Mouse (Mus musculus) ZHBTc4 (cell line): Measurements from ENCODE around the gene Ibtk.

Source experiments
- DNase-seq: peaks from one replicate; pipeline ENCODE4 v3.0.0-alpha.2; 2011; ENCODE audit warnings: low read depth, low spot score

Gene Ibtk

DNA sequence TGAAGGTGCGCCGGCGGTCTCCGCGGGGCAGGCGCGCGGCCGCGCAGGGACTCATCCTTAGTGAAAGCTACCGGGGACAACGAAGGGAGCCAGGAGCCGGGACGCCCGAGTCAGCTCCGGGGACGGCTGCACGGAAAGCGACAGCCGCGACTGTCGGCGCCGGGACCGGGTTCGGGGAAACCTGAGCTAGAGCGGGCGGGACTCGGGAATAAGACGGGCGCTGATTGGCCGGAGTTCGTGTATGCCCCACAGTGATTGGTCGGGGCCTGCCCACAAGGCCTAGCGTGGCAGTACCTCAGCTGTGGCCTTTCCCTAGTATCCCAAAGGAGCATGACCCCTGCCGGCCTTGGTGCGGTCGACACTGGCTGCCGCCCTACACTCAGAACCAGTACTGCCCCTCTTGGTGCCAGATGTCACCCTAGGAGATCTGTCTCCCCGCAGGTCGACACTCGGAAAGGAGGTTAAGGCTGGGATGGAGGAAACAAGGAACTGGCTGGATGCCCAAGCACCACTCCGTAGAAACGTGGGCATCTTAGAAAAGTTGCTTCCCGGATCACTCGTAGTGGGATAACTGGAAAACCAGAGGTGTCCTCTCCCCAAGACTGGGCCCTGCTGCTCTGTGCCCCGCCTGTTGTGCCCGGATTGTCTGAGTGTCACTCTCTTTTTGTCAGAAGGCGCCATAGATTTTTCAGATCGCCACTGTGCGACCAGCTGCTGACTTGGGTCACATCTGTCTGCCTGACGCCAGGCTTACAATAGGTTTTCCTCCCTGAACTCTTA is at the start of gene Ibtk:
Gene Ibtk, minus strand, starts transcription at position 193 of the 780 bp plus-strand sequence.
- DNase-seq = peak; percentile 96

DNA sequence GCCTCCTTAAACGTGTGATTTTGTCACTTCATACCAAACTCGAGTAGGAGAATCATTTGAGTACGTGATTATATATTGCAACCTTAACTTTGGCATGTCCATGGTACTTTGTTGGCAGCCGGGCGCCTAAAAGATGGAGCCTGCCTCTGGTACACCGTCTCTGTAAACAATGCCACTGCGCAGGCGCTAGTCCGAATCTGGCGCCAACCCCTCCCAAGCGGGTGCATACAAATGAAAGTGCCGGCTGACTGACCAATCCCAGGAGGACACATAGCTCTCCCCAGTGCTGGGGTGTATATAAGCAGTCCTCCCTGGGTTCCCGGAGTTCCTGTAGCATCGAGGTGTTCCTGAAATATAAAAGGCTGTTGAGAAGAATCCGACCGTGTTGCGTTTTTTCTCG is 42.4 kb upstream of the Ibtk start:
- peak; percentile 16 for DNase-seq

DNA sequence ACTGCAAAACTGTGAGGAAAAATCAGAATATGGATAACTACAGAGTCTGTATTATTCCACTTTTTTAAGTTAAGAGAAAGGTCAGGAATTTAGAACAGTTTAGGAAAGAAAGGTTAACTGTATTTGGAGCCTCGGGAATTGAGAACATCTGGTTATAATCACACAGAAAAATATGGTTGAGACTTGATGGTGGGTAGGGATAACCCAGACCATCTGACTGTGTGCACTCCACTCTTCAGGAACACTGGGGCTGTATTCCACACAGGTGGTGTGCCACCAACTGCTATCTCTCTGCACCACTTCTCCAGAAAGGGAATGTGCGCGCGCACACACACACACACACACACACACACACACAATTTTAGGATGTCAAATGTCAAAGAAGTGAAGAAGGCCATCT is 31.1 kb upstream of the Ibtk start:
- no peak for DNase-seq

GRCm38 (mm10) chr9:85779458-85779857 is 30.3 kb upstream of the Ibtk start:
- DNase-seq = peak; percentile 29

DNA sequence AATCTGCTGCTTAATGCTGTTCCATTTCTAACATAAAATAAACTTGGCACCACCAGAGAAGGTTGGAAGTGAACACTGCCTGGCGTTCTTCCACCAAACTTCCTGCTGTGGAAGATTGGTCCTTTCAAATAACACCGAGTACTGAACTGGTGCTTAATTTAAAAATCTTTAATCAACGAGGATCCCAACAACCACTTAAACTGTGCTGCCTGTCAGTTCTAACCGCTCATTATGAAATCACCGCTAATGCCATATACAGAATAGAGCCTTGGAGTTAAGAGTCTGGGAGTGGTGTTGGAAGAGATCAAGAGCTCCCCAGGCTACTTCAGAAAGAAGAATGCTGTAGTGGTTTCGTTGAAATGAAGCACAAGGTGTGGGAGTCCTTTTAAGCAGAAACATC is 28.4 kb upstream of the Ibtk start:
- no peak for DNase-seq

- DNase-seq = no peak
Measured at GRCm38 (mm10) chr9:85772280-85772679, 23.1 kb upstream of the Ibtk start.

GRCm38 (mm10) chr9:85771454-85771853 is 22.3 kb upstream of the Ibtk start:
- no peak for DNase-seq

DNA sequence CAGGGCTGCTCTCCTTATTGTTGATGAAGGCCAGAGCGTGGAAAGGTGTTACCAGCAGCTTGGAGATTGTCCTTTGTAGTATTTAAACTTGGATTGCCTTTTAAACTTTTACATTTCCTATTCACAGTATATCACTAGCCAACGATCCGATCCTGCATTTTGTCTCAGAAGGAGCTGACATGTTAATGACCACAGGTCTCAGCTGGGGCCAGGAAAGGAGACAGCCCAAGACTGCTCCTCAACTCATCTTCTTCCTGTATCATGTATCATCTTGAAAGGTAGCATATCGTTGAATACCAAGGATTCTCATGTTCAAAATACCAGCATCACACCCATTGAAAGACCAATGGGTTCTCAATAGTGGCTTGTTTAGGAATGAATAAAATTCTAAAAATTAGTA is 21.2 kb upstream of the Ibtk start:
- DNase-seq = no peak

- DNase-seq = no peak
Measured at GRCm38 (mm10) chr9:85769057-85769789, 20.1 kb upstream of the Ibtk start.

- no peak for DNase-seq
Measured at GRCm38 (mm10) chr9:85767255-85767654, 18.1 kb upstream of the Ibtk start.

- no peak for DNase-seq
Measured at GRCm38 (mm10) chr9:85762476-85762875, 13.3 kb upstream of the Ibtk start.

GRCm38 (mm10) chr9:85750797-85751196 is 1.7 kb upstream of the Ibtk start:
- no peak for DNase-seq

- DNase-seq = no peak
Measured at GRCm38 (mm10) chr9:85749922-85750509, 882 bp upstream of the Ibtk start.

GRCm38 (mm10) chr9:85748204-85749141 is 661 bp downstream of the Ibtk start:
- DNase-seq = peak; percentile 86

GRCm38 (mm10) chr9:85745566-85745965 is 3.6 kb downstream of the Ibtk start:
- DNase-seq = no peak

- DNase-seq = no peak
Measured at GRCm38 (mm10) chr9:85743358-85743757, 5.8 kb downstream of the Ibtk start.

- DNase-seq = no peak
Measured at GRCm38 (mm10) chr9:85742107-85742506, 7.0 kb downstream of the Ibtk start.

- no peak for DNase-seq
Measured at GRCm38 (mm10) chr9:85739279-85739678, 9.9 kb downstream of the Ibtk start.

GRCm38 (mm10) chr9:85734821-85735220 is 14.3 kb downstream of the Ibtk start:
- no peak for DNase-seq

DNA sequence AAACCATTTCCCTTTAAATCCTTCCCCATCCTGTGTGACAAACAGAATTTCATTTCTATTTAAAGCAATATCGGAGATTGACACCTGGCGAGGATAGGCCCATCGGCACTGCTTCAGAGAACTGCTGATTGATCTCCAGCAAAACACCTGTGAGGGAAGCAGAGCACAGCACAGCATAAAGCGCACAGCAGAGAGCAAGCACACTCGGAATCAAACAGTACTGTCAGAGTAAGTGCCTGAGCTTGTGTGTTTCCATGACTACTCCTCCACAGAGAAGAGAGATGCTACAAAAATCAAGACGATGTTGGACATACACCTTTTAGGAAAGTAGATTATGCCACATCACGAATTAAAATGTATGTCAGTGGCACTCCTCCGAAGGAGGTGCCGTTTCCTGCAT is 25.1 kb downstream of the Ibtk start:
- DNase-seq = no peak

DNA sequence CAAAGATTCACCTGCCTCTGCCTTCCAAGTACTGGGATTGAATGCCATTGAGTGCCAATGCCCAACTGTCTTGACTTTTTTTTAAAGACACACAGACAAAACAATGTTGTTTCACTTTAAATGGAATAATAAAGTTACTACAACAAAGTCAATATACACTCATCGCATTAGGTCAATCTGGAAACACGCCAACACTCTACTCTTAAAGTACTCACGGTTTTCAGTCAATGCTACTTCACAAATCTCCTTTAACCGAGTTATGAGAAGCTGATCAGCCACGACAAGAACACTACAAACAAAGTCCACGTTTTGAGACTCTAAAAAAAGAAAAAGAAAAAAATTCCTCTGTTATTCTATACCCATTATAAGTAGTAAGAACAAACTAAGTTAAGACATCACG is 31.8 kb downstream of the Ibtk start:
- DNase-seq = no peak

DNA sequence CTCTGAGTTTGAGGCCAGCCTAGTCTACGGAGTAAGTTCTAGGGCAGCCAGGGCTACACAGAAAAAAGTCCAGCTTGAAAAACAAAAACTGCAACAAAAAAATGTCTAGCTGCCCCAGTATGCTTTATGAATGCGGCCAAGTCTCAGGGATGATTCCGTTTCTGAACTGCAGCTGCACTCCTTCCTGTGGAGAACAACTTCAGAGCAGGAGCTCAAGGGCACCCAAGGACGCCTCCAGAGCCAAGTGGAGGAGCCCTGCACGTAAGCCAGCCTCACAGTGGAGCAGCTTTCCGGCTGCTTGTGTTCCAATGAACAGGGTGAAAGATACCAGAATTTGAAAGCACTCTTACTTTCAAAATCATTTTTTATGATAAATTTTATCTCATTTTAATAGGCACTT is 41.8 kb downstream of the Ibtk start:
- DNase-seq = peak; percentile 11
